Mouse (Mus musculus) limb, embryonic 14.5 days (tissue): ENCODE data around the gene Foxa2. TPM values are rescaled to one million over a fixed set of nuclear protein-coding genes. Genes with fewer than 3 reads are reported as not detected.

Experiments used
- ATAC-seq: fragments of 200-750 bp; cut with Nextera tagmentation; 2 replicates; pipeline ENCODE4 v1.8.0; 2017; ENCODE audit warnings: low read depth, moderate number of reproducible peaks, moderate TSS enrichment; ENCODE audit not compliant: low FRiP score
- DNase-seq: peaks from one replicate; pipeline ENCODE4 v3.0.0-alpha.2; 2015; ENCODE audit warnings: low spot score
- H3K27ac ChIP-seq: fragments of 300-500 bp; sonication (generic); replicated peaks from 2 replicates; pipeline ENCODE4 v1.5.1; 2014; ENCODE audit warnings: low read depth, mild to moderate bottlenecking, low read length, moderate library complexity, mixed read lengths
- H3K27me3 ChIP-seq: fragments of 300-500 bp; sonication (generic); 2 replicates; pipeline ENCODE4 v1.6.1; 2014; ENCODE audit warnings: low read length, mixed read lengths; ENCODE audit not compliant: control insufficient read depth, insufficient read depth
- H3K36me3 ChIP-seq: fragments of 300-500 bp; sonication (generic); 2 replicates; pipeline ENCODE4 v1.6.1; 2014; ENCODE audit warnings: mild to moderate bottlenecking, low read length, moderate library complexity, mixed read lengths; ENCODE audit not compliant: control insufficient read depth, insufficient read depth
- H3K4me1 ChIP-seq: fragments of 300-500 bp; sonication (generic); 2 replicates; pipeline ENCODE4 v1.6.1; 2014; ENCODE audit warnings: antibody characterized with exemption, low read length, mixed read lengths; ENCODE audit not compliant: control insufficient read depth, insufficient read depth
- H3K4me2 ChIP-seq: fragments of 300-500 bp; sonication (generic); replicated peaks from 2 replicates; pipeline ENCODE4 v1.6.1; 2014; ENCODE audit warnings: low read depth, mild to moderate bottlenecking, low read length, moderate library complexity; ENCODE audit not compliant: severe bottlenecking
- H3K4me3 ChIP-seq: fragments of 300-500 bp; sonication (generic); replicated peaks from 2 replicates; pipeline ENCODE4 v1.5.1; 2014; ENCODE audit warnings: low read length
- H3K9ac ChIP-seq: fragments of 300-500 bp; sonication (generic); 2 replicates; pipeline ENCODE4 v1.6.1; 2014; ENCODE audit warnings: mild to moderate bottlenecking, low read depth, low read length, moderate library complexity; ENCODE audit not compliant: severe bottlenecking
- H3K9me3 ChIP-seq: fragments of 300-500 bp; sonication (generic); 2 replicates; pipeline ENCODE4 v1.6.1; 2016; ENCODE audit warnings: low read length; ENCODE audit not compliant: control insufficient read depth
- POLR2A ChIP-seq: fragments of 200-500 bp; IDR thresholded peaks from 2 replicates; pipeline ENCODE4 v1.8.0; 2012; ENCODE audit warnings: inconsistent platforms, mild to moderate bottlenecking, moderate library complexity, borderline replicate concordance; ENCODE audit not compliant: insufficient read depth, insufficient read length; ENCODE audit errors: extremely low read depth
- WGBS: fragments of 180-500 bp; shearing (Covaris S2); extraction: QIAGEN DNeasy Blood & Tissue Kit; methylation state at CpG from one replicate; pipeline ENCODE4 v1.1.7; 2014; 5-methylcytosine and 5-hydroxymethylcytosine counted together
- microRNA-seq: library from miRNA; unstranded; fragments of <30 nt; microRNA quantifications from one replicate; pipeline ENCODE4, GENCODE M21; 2016
- polyA plus RNA-seq, 2 experiments: library from polyadenylated mRNA; depleted of rRNA in 1 of 2; stranded (reverse) in 1 of 2; unstranded in 1 of 2; fragments of >200 nt; fragmentation: Nextera tagmentation in 1 of 2; extraction: Ambion mirVana in 1 of 2; gene quantifications; 2 replicates each; pipeline versions ENCODE4 v1.2.1 to v1.2.3; 2012 to 2014

The Foxa2 gene
- polyA plus RNA-seq, 2 experiments: 0.14 to 1.7 TPM

DNA sequence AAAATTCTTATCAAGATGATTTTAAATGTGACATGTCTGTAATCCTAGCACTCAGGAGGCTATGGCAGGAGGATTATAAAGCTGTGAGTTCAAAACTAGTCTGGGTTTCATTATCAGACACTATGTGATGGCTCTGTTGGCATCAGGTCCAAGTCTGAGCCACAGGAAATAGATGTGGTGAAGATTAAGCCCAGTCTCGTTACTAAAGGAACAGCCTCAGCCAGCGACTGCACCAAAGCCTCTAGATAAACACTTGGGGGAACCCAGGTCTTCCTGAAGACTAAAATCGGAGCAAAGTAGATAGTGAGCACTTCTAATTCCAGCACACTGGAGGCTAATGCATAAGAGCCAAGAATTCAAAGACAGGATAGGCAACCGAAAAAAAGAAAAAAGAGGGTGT, 52.9 kb downstream of the Foxa2 start:
- 64% methylated on average over 4 of the region's 4 CpGs for WGBS
- TF ChIP-seq POLR2A: no peak
- Histone ChIP-seq H3K9me3 (no peaks in the 10 kb centered on the region), H3K4me2 (no peak overlapping the region), H3K9ac (no peak overlapping the region), H3K27me3 (no peaks in the 10 kb centered on the region), H3K4me1 (no peaks in the 10 kb centered on the region), H3K27ac (no peak overlapping the region), H3K36me3 (no peaks in the 10 kb centered on the region), H3K4me3 (no peak overlapping the region)
- no peak for DNase-seq
- no peak for ATAC-seq

DNA sequence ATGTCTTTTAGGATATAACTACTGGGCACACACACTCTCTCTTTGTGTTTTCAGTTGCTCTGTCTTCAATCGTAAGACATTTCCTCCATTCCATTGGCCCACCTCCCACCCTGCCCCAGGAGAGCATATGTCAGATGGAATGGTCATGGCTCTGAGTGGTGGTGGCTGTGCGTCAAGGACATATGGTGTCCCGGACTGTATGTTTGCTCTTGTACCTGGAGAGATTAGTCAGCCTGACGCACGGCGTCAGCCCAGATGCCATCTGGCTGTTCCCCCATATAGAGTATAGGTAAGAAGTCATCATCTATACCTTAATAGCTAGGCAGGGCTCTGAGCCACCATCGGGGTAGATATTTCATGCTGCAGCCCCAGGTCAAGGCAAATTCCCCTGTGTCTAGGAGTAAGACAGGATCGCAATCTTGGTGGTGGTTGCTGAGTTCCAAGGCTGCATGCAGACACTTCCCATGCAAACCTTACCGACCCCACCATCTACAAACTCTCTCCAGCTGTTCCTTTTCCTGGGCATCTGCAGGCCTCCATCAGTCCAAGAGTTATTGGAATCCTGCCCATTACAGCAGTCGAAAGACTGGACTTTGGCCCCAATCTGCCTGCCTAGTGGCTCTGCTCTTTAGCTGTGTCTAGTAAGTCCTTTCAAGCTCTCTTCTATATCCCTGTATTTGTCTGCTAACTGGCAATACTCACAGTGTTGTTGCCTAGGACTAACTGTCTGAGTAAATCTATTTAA, 53.7 kb downstream of the Foxa2 start:
- Histone ChIP-seq H3K9me3 (no peaks in the 10 kb centered on the region), H3K36me3 (no peaks in the 10 kb centered on the region), H3K4me3 (no peak overlapping the region), H3K27me3 (no peaks in the 10 kb centered on the region), H3K4me1 (no peaks in the 10 kb centered on the region), H3K9ac (no peak overlapping the region), H3K27ac (no peak overlapping the region), H3K4me2 (no peak overlapping the region)
- 88% methylated on average over 10 of the region's 10 CpGs for whole genome bisulfite sequencing
- ATAC-seq (no peak), DNase-seq (no peak)
- no peak for TF ChIP-seq POLR2A

Small RNA genes within 50 kb of the gene (microRNA-seq; reads per million reads assigned to microRNA genes)
- not detected for gene Gm27420
